Mouse (Mus musculus): Measurements from ENCODE around the gene Negr1. TPM values are rescaled to one million over a fixed set of nuclear protein-coding genes. Genes with fewer than 3 reads are reported as not detected.

The Negr1 gene
- under 1 TPM in 1 of 2 experiments, not detected in 1; 0.69 TPM for polyA plus RNA-seq (2017; shearing (Covaris generic))

DNA sequence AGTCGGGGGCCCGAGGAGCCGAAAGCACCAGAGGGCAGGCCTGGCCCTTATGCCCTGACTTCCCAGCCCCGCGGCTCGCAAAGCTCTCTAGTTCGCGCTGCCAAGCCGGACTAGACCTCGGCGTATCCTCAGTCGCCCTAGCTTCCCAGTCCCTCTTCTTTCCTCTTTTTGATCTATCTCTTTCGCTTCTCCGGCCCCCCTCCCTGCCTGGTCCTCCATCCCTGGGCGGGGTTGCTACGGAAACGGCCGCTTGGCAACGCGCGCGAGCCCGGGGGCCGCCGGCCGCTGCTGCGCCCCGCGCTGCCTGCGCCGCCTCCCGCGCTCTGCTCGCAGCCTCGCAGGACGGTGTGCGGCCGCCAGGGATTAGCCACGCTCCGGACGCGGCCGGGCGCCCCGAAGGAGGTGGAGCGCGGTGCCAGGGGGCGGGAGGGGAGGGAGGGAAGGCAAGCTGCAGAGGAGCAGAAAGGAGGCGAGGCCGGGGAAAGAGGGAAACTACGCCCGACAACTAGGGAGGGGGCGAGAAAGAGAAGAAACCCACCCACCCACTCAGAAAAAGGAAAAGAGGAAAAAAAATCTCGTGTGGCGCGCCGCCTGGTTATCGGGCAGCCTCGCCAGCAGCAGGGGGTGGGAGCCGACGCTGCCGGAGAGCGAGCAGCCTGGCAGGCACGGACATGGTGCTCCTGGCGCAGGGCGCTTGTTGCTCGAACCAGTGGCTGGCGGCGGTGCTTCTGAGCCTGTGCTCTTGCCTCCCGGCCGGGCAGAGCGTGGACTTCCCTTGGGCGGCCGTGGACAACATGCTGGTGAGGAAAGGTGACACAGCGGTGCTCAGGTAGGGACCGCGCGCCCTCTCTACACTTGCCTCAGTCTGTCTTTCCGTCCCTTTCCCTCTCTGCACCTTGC, at the start of gene Negr1:
Gene Negr1, plus strand, starts transcription at position 271 of the 900 bp plus-strand sequence.
- no peak for ATAC-seq

DNA sequence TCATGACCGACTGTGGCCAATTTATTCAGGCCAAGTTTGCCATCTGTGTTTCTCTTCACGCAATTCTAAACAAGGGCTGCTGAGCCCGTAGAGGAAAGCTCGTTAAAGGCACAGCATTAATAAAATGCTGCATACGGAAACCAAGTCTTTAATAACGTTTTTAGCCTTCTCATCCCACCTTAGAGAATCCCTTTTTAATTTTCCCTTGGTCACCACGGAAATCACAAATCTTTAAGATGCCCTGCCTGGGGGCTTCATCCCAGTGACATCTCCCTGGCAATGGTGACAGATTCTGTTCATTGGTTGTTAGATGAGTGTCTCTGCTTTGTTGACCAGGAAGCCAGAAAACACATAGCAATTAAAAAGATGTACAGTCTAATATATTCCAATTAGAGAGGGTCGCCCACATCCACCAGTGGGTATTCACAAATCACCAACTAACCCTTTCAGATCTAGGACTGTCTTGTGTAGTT, 35.1 kb upstream of the Negr1 start:
- no peak for ATAC-seq

DNA sequence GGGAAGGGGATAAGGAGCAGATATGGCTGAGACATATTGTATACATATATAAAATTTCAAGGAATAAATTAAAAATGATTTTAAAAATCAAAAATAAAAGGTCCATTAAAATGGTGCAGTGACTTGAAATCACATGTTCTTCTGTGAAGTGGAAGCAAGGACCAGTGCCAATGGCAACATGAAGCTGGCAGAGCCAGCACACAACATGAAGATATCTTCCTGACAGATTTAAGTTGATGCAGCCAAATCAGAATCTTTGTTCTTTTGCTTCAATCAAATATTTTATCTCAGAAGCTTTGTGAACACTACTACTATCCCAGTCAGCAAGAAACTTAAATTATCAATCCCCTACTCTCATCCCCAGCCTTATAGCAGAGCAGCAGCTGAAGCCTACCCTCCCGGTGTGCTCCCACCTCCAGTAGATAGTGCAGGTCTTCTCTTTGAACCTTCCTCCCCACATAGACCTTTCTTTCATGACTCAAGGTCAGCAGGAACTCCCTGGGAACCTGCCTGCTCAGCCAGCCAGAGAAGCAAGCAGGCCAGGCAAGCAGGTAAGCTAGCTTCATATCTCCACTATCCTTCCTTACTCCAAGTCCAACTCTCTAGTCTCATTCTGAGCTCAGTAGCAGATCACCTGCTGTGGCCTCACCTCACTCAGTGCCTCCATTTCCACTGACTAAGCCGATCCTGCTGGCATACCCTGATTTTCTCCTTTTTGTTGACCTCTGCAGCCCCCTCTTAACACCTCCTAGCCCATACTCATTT, 34.2 kb upstream of the Negr1 start:
- ATAC-seq = no peak

DNA sequence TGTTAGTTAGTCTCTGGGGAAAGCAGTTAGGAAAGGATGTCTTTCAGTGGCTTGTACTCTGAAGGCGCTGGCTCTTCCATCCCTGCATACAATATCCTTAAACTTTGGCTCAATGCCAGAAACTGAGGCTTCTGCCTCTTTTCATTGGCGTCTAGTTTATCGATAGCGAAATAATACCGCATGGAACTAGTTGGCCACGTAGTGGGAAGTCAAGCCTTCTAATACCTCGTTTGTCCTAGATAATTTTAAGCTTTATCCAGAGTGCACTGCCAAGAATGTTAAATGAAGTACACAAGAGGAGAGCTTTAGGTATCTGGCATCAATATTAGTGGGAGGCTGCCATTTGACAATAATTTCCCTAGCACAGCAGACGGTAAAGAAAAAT, 2.2 kb upstream of the Negr1 start:
- ATAC-seq = no peak

DNA sequence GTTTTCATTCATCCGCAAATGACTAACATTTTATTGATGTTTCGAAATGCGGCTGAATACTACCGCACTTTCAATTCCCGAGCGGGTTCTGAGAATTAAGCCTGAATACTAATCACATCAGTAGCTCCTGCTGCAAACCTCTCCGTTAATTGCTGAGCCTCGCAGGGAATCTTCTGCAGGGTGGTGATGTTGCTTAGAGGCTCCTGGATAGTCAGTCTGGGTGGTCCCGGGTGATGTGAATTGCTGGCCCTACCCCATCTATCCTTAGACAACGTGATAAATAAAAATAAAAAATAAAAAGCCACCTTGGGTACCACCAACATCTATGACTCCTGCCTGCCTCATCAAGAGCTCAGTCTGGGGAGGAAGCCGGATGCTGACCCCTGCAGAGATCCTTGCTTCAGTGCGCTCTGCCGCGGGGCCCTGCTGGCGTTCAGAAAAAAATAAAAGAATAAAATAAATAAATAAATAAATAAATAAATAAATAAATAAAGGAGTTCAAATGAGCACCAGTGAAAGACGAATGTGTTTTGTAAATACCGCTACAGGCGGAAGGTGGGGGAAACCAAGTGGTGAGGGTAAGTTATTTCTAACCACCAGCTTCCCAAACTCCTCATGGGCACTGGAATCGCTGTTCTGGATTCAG, 1.6 kb upstream of the Negr1 start:
- no peak for ATAC-seq

DNA sequence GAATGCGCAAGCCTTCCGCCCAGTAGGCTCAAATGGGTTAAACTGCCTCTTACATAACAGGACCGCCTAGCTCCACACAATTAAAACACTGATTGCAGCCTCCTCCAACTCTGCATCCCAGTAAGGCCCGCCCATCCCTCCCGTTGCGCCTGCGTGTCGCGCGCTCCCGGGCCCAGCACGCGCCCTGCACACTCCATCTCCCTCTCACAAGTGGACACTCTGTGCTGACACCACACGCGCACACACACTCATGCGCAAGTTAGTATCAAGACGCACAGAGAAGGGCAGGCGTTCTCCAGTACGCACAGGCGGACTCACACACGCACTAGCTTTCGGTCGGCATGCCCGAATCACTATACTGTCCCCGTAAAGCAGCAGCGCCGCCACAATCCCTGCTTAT, 828 bp upstream of the Negr1 start:
- no peak for ATAC-seq

DNA sequence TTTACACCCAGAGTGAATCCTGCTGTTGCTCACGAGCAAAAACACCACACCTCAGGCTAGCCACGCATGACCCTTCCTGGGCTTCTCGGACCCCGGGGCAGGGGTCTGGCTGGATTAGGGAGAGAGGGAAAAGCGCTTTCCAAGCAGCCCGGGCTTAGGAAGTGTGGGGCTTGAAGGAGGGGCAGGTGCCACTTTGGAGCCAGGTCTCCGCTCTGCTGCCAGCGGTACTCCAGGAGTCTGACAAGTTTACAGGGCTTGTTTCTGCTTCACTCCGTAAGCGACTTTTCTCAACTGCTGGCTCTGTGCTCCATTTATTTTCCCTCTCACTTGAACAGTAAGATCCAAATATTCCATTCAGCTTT, 811 bp downstream of the Negr1 start:
- ATAC-seq = no peak

DNA sequence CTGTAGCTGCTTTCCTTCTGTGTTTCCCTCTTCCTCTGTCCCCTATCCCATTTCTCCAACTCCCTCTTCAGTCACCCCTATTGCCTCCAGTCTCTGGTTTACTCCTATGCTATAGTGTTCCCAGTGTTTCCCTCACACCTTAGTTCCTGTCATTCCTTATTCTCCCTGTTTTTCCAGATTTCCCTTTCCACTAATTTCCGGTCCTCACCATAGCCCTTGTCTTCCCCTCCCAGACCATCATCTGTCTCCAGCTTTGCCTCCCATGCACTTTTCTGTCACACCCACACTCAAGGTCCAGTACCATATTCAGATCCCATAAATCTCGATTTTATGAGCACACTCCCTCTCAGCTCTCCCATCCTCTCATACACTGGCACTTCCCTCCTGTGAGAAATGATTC, 1.2 kb downstream of the Negr1 start:
- no peak for ATAC-seq

DNA sequence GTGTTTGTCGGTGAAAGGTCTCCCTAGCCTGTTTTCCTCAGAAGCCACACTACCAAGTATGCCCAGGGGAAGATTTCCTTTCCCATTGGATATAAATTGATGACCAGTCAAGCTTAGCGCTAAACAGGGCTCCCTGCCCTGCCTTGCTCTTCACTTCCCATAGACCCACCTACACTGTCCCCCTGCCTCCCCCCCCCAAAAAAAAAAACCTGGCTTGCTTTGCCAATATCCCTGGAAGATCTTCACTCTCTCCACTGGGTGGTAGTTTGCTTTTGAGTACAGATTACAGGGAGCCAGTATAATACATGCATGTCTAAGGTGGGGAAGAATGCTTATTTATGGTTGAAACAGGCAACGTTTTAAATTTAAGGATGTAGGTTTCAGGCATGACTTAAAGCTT, 1.8 kb downstream of the Negr1 start:
- ATAC-seq = no peak

DNA sequence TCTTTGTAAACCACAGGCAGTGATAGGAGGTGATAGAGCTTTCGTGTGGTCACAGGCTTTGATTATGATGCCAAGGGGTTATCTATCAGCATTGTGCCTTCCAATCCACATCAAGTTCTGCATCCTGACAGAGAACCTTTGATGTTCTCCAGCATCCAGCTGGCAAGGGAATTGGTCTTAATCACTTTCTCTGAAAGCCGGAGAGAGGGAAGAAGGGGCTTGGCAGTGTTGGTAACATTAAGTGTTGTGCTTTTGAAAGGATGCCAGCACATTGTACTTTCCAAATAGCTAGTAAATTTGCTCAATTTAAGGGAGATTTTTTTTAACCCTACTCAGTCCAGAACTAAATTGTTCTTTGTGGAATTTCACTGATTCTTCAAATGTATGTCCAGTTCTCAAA, 11.9 kb downstream of the Negr1 start:
- ATAC-seq = no peak

DNA sequence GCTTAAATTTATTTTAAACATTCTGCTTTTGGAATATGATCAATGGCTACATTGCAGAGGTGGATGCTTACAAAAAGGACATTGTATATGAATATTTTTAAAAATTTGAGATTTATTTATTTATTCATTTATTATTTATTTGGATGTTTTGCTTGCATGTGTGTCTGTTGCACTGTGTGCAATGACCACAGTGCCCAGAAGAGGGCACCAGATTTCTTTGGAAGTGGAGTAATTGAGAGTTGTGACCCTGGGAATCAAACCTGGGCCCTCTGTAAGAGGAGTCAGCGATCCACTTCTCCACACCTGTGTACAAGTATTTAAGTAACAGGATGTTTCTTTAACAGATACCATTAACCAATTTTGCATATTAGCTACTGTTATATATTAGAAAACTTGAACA, 14.7 kb downstream of the Negr1 start:
- ATAC-seq = no peak

DNA sequence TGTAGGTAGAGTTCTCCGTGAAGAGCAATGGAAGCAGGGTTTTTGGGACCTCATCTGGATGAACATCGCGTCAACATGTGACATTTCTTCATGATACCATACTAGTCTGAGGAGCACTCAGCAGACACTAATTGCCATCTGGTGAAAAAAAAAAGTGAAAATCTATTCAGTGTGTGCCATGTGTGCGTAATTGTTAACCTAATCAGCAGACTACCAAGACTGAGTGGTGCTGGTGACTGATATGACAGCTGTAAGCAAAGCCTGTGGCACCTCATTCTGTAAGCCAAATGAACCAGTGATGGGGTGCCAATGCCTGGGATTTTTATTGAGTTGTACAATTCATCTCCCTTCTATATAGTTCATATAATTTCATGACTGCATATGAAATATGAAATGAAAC, 29.0 kb downstream of the Negr1 start:
- no peak for ATAC-seq

DNA sequence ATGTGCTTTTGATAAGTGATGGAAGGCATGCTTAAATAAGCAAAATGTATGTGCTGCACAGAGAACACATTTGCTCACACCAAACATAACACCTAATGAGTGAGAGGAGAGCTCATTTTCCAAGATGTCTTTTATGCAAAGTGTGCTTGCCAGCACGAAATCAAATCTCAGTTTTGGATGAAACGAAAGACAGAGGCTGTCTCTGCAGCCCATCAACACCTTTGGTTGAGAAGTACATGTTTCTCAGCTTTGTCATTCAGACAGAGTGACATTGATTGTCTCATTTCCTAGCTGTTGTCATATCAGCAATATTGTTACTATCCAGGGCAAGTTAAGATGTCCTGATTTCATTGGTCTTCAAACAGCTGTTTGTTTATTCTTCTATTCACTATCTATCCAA, 29.5 kb downstream of the Negr1 start:
- ATAC-seq = no peak

DNA sequence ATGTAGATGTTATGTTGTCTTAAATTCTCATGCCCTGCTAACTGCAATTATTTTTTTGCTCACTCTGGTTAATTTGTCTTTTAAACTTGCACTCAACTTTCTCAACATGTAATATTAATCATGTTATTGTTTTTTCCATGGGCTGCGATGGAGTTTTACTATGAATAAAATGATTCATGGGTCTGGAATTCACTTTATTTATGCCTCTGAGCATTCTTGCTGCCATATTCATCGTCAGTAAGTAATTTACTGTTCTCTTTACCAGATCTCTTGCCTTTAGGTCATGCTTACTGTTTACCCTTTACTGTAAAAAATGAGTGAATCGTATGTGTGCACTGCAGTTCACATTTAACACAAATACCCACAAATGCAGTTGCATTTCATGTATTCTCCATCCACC, 45.3 kb downstream of the Negr1 start:
- no peak for ATAC-seq

DNA sequence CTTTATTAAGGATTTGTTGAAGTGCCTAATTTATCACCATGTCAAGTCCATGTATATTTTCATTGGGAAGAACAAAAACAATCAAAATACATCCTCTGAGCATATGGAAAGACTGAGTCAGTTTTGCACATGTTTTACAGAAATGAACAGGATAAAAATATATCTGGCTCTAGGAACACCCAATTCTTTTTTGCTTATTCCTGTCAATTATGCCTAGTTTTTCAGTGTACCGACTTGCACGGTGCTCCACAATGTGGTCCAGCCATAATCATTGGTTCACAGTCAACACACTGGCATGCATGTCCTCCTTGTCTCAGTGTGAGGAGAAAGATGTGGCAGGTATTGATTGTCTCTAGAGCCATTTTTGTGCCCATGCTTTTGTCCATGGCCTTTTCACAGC, 58.3 kb downstream of the Negr1 start:
- ATAC-seq = no peak

DNA sequence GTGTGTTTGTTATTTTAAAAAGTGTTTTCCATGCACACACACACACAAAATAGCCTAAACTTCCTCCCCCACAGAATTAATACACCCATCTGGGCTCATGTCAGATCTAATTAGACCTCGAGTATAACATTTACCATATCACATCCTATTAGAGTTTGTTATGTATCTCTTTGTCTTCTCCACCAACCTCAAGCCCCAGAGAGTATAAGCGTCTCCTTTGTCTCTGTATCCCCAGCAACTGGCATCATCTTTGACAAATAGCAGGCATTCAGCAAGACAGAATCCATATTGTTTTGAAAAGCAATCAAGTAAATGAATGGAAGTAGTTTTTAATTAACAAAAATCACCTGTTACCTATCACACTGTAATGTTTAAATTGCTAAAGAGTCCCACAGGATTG, 67.0 kb downstream of the Negr1 start:
- no peak for ATAC-seq

DNA sequence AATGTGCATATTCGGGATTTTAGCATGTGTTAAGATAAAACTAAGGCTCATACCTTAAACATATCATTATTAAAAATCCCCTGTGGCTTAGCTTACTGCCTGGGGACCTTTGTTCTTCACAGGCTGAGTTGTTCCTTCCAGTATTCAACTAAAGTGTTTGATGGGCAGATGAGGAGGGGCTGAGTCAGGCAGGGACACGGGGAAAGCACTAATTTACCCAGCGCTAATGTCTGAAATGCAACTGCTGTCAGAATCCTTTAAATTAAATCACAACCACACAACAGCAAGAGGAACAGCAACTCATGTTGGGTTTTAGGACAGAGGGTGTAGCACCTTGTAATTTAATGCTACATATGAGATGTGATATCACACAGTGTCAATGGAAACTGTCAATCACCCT, 71.3 kb downstream of the Negr1 start:
- ATAC-seq = no peak

DNA sequence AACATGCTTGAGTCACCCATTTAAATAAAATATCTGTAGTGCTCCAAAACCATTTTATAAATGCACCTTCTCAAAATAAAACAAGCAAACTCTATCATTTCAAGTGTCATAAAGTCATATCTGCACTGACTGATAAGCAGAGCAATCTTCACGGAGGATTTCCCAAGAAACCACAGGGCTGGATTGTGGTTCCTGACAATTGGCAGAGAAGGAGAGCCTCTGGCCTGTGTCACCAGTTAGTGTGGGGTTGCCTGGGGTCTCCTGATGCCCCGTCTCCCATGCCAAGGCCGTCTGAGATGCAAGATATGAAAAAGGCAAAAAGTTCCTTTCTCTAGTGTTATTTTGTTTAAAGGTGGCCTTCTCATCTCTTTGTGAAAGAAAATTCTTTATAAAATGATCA, 77.8 kb downstream of the Negr1 start:
- no peak for ATAC-seq

DNA sequence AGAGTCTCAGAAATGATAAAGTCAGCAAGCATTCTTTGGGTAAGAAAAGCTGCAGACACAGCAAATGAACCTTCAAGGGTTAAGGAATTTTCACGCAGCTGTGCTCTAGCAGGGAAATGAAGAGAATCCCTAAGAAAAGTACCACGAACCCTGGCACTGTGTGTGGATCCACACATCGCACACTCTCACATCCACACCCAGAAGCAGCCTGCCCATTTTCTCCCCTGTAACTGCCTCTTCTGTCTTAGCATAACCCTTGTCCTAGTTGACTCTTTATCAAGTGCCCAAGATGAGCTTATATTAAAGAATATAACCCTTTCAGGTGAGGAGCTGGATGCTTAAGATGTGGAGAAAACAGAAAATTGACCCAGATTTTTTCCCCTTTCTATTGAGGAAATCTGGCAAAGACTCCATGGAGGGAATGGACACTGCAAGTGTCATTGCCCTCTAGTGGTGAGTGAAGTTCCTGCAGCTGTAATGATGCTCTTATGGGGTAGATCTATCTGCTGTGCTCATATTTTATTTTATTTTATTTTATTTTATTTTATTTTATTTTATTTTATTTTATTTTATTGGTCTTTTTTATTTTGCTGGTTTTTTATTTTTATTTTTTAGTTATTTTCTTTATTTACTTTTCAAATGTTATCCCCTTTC, 82.2 kb downstream of the Negr1 start:
- ATAC-seq = peak; percentile 52

DNA sequence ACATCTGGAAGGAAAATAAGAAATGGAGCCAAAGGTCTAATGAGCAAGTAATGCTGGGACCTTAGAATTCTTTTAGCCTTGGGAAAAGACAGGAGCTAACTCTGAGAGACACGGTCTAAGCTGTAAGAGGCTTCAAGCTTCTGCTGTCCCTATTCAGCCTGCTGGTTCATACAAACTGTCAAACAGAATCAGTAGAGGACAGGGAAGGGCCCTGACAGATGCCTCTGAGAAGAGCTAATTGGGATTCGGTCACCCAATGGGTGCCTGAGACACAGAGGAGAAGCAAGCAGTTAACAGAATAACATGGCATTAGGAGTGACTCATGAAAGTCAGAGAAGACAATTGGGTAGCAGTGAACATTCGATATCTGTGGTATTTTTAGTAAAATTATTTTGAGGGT, 86.8 kb downstream of the Negr1 start:
- ATAC-seq = no peak

DNA sequence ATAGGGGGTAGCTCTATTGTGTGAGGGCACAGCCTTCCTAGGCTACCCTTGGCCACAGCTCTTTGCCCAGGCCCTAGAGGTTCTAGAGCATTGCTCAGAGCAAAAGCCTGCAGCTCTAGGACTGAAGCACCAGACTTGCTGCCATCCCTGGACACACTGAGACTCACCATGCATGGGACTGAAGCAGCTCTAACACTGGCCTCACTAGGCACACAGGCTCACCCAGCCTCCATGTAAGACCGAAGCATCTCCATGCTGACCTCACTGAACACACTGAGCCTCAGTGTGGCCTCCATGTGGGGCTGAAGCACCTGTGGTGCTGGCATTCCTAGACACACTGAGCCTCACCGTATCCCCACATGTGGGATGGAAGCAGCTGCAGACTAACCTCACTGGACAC, 101.0 kb downstream of the Negr1 start:
- ATAC-seq = no peak

DNA sequence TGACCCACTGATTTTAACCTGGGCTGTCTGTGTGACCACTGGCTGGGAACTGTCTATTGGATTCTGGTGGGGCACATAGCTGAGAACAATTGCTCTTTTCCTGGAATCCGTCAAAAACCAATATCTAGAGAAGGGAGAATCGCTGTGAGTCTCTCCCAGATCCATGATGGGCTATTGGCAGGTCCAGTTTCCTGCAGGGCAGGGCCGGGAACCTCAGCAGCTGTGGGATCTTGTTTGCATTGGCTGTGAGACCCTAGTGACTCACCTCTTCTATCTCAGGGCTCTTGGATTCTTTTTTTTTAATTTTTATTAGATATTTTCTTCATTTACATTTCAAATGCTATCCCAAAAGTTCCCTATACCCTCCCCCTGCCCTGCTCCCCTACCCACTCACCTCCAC, 111.0 kb downstream of the Negr1 start:
- ATAC-seq = no peak

DNA sequence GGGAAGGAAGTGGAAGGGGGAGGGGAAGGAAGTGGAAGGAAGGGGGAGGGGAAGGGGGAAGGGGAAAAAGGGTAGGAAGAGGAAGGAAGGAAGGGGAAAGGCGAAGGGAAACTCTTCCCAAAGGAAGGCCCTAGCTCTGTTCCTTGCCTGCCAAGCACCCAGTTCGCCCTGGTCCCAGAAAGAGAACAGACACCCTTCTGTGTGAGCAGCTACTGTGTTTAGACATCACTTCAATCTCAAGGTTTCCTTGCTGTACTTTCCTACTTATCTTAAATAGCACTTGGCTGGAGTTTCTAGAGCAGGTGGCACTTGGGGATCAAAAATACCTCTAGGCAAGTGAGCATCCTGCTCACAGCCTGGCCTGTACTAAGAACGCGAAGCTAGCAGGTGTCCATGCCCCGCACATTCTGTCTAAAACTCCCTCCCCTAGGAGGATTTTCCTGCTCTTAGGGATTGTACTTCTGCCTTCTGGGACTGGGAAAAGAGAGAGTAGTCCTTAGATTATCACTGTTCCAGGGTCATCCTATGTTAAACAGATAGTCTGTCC, 128.5 kb downstream of the Negr1 start:
- ATAC-seq = no peak

Measured in activated CD4-positive, CD25-positive, alpha-beta regulatory T cell, adult 4 months (primary cell).